19 mouse cellular contexts compared by ENCODE assay signal in genomic region chr10:119790507-119790906, GRCm38 (mm10).
DNase-seq lines count a peak whose midpoint lies in the region; ATAC-seq and TF ChIP-seq lines count a peak whose summit lies in the region.
"Had no signal": no experiment of that assay in that cellular context is flagged by ENCODE, and none has a peak within 500 bp of the region (broad histone marks: within the 10 kb centered on the region; RNA-seq: fewer than 3 reads in every experiment).

No protein-coding gene starts in this region.

- no peak for ATAC-seq in forebrain, postnatal 0 days
- no peak for ATAC-seq in forebrain, embryonic 16.5 days
- ATAC-seq: activated CD4-positive, CD25-positive, alpha-beta regulatory T cell, adult 4 months; forebrain, embryonic 13.5 days; intestine, embryonic 16.5 days; midbrain, embryonic 13.5 days had no signal

- peak; percentile 62 for TF ChIP-seq CTCF in forebrain, postnatal 0 days (IDR thresholded peaks at IDR 0.05; ENCODE audit: low read depth)
- TF ChIP-seq CTCF in layer of hippocampus, adult 2 months (conservative IDR thresholded peaks at IDR 0.05) = peak; percentile 70

- H3K9ac ChIP-seq in forebrain, postnatal 0 days = no peak overlapping the region
- H3K9ac ChIP-seq in forebrain, embryonic 16.5 days (replicated peaks; ENCODE audit: low read depth, low read length) = no peak overlapping the region
- H3K9ac ChIP-seq in ES-E14 (ENCODE audit: insufficient read depth, low read depth, low read length, poor library complexity, severe bottlenecking) = no peak overlapping the region
- H3K9ac ChIP-seq: forebrain, embryonic 13.5 days; limb, embryonic 15.5 days; midbrain, embryonic 13.5 days had no signal

- H3K27ac ChIP-seq in forebrain, postnatal 0 days (ENCODE audit: low read depth, low read length) = no peak overlapping the region
- H3K27ac ChIP-seq in forebrain, embryonic 16.5 days (ENCODE audit: low read length) = no peak overlapping the region
- H3K27ac ChIP-seq in layer of hippocampus, adult 2 months = no peak overlapping the region
- no peak overlapping the region for H3K27ac ChIP-seq in ES-E14 (ENCODE audit: insufficient read depth, low read depth, low read length, poor library complexity, severe bottlenecking)
- H3K27ac ChIP-seq: forebrain, embryonic 13.5 days; limb, embryonic 15.5 days; midbrain, embryonic 13.5 days had no signal

- no peaks in the 10 kb centered on the region for H3K36me3 ChIP-seq in forebrain, postnatal 0 days (ENCODE audit: insufficient read depth)
- no peaks in the 10 kb centered on the region for H3K36me3 ChIP-seq in forebrain, embryonic 16.5 days (ENCODE audit: control insufficient read depth, insufficient read depth)
- H3K36me3 ChIP-seq in ES-E14 (ENCODE audit: control insufficient read depth, insufficient read depth, low read length, poor library complexity, severe bottlenecking) = no peaks in the 10 kb centered on the region
- H3K36me3 ChIP-seq: limb, embryonic 15.5 days; midbrain, embryonic 13.5 days had no signal

- in situ Hi-C loops in ES-E14 (cut with MboI; ENCODE audit: low sequenced_read_pairs in 2 of 2, unreplicated experiment in 2 of 2) = no loop called here

- no peak overlapping the region for H3K4me3 ChIP-seq in forebrain, postnatal 0 days (ENCODE audit: low read depth, low read length)
- H3K4me3 ChIP-seq in forebrain, embryonic 16.5 days (replicated peaks; ENCODE audit: low read length) = no peak overlapping the region
- H3K4me3 ChIP-seq in layer of hippocampus, adult 2 months = no peak overlapping the region
- no peak overlapping the region for H3K4me3 ChIP-seq in ES-E14 (ENCODE audit: insufficient read depth in 1 of 2, low read depth in 1 of 2, low read length in 2 of 2, poor library complexity in 1 of 2, severe bottlenecking in 1 of 2)
- H3K4me3 ChIP-seq: forebrain, embryonic 13.5 days; limb, embryonic 15.5 days; midbrain, embryonic 13.5 days had no signal

- no peak overlapping the region for H3K4me2 ChIP-seq in forebrain, postnatal 0 days (ENCODE audit: low read depth)
- no peak overlapping the region for H3K4me2 ChIP-seq in forebrain, embryonic 16.5 days (ENCODE audit: low read length)
- H3K4me2 ChIP-seq: forebrain, embryonic 13.5 days; limb, embryonic 15.5 days; midbrain, embryonic 13.5 days had no signal

- H3K27me3 ChIP-seq in forebrain, postnatal 0 days (ENCODE audit: insufficient read depth, low read length) = no peaks in the 10 kb centered on the region
- no peaks in the 10 kb centered on the region for H3K27me3 ChIP-seq in forebrain, embryonic 16.5 days (replicated peaks; ENCODE audit: control insufficient read depth, insufficient read depth, low read length)
- H3K27me3 ChIP-seq: forebrain, embryonic 13.5 days; limb, embryonic 15.5 days; midbrain, embryonic 13.5 days had no signal

- DNase-seq in forebrain, postnatal 0 days = no peak
- DNase-seq in layer of hippocampus, adult 2 months (ENCODE audit: low spot score in 2 of 2) = no peak
- no peak for DNase-seq in layer of hippocampus, postnatal 36 days
- peak; percentile 45 for DNase-seq in 3T3-L1 (ENCODE audit: low read depth, low spot score)
- DNase-seq in ES-E14 (ENCODE audit: low read depth, low spot score) = no peak
- no peak for DNase-seq in thymus, adult 18-20 months
- no peak for DNase-seq in right cerebral cortex, postnatal 4 days
- DNase-seq: adrenal gland, postnatal 25 days; cerebellum, adult 18-20 months; kidney, postnatal 14 days; lung, adult 18-20 months; right cerebral cortex, postnatal 14 days; thymus, postnatal 25 days had no signal

- H3K9me3 ChIP-seq in forebrain, postnatal 0 days (ENCODE audit: low read length) = no peaks in the 10 kb centered on the region
- no peaks in the 10 kb centered on the region for H3K9me3 ChIP-seq in forebrain, embryonic 16.5 days (ENCODE audit: control insufficient read depth, low read length)
- H3K9me3 ChIP-seq in ES-E14 (ENCODE audit: control insufficient read depth, insufficient read depth, low read depth, low read length) = no peaks in the 10 kb centered on the region
- H3K9me3 ChIP-seq: forebrain, embryonic 13.5 days; limb, embryonic 15.5 days; midbrain, embryonic 13.5 days had no signal

- 83% methylated on average over 1 of the region's 1 CpGs for WGBS in forebrain, postnatal 0 days
- 84% methylated on average over 1 of the region's 1 CpGs for WGBS in forebrain, embryonic 16.5 days

- H3K4me1 ChIP-seq in forebrain, postnatal 0 days (ENCODE audit: insufficient read depth) = no peaks in the 10 kb centered on the region
- no peaks in the 10 kb centered on the region for H3K4me1 ChIP-seq in forebrain, embryonic 16.5 days (replicated peaks; ENCODE audit: control insufficient read depth, insufficient read depth, low read length)
- H3K4me1 ChIP-seq in ES-E14 (ENCODE audit: control insufficient read depth in 2 of 2, insufficient read depth in 2 of 2, low read length in 2 of 2, poor library complexity in 1 of 2) = peaks cover 0 to 3% of the 10 kb centered on the region in 2 experiments; a peak in 1 of 4 replicates
- H3K4me1 ChIP-seq: forebrain, embryonic 13.5 days; limb, embryonic 15.5 days had no signal

TF ChIP-seq in ES-E14, 5 proteins besides CTCF, POLR2A, EP300 and RAD21:
- TF ChIP-seq ZC3H11A (IDR thresholded peaks at IDR 0.05; ENCODE audit: borderline replicate concordance, low read depth, low read length) = no peak
- peak; percentile 58; the same call in 1 of the 2 replicates for TF ChIP-seq ZNF384 (IDR thresholded peaks at IDR 0.05; ENCODE audit: low read depth, low read length)
